Mouse (Mus musculus) monocyte, adult 2 months (primary cell): ENCODE results near the gene Neurl4.
"Not testable (repeated sequence)": the region's sequence is repeated elsewhere in the genome, so short reads cannot be mapped to it uniquely, and the experiment has no call there.

Experiments used
- DNase-seq, 2 experiments: peaks; one replicate each; pipeline ENCODE4 v3.0.0; 2022; ENCODE audit warnings: low spot score in 2 of 2, low read depth in 1 of 2

The Neurl4 gene

GRCm38 (mm10) chr11:69912716-69913530, 12.1 kb downstream of the Neurl4 start:
- no peak for DNase-seq

- DNase-seq, result peak in 1 of 2 experiments; percentile 83
These were observed 12.9 kb downstream of the Neurl4 start, which contains the start of gene Gps2 for GRCm38 (mm10) chr11:69913554-69914371. Gps2 (plus strand) TSS chr11:69913888.

- DNase-seq, result no peak
These were observed 13.5 kb downstream of the Neurl4 start for GRCm38 (mm10) chr11:69914372-69914764.

- no peak for DNase-seq
These were observed 14.1 kb downstream of the Neurl4 start for GRCm38 (mm10) chr11:69914917-69915430.

- DNase-seq, result no peak
These were observed 15.1 kb downstream of the Neurl4 start for GRCm38 (mm10) chr11:69915667-69916627.

- not testable (repeated sequence) for DNase-seq
These were observed 15.9 kb downstream of the Neurl4 start for GRCm38 (mm10) chr11:69916652-69917378.

GRCm38 (mm10) chr11:69917379-69917948, 16.6 kb downstream of the Neurl4 start:
- no peak for DNase-seq

- DNase-seq, result no peak
These were observed 17.2 kb downstream of the Neurl4 start for GRCm38 (mm10) chr11:69918118-69918517.

GRCm38 (mm10) chr11:69919053-69919452, 18.2 kb downstream of the Neurl4 start:
- no peak for DNase-seq

- peak; percentile 65 to 75 for DNase-seq
These were observed 18.9 kb downstream of the Neurl4 start for GRCm38 (mm10) chr11:69919661-69920265.

- DNase-seq, result no peak
These were observed 19.6 kb downstream of the Neurl4 start for GRCm38 (mm10) chr11:69920266-69921031.

GRCm38 (mm10) chr11:69921114-69922011, 20.5 kb downstream of the Neurl4 start, which contains the start of gene Eif5a:
Eif5a (minus strand) TSS chr11:69921958.
- DNase-seq, result peak; percentile 100

GRCm38 (mm10) chr11:69922012-69922756, 21.3 kb downstream of the Neurl4 start:
- no peak for DNase-seq

GRCm38 (mm10) chr11:69922796-69923195, 21.9 kb downstream of the Neurl4 start:
- DNase-seq, result no peak

- no peak for DNase-seq
These were observed 26.6 kb downstream of the Neurl4 start for GRCm38 (mm10) chr11:69927501-69927900.

- no peak for DNase-seq
These were observed 28.8 kb downstream of the Neurl4 start for GRCm38 (mm10) chr11:69929712-69930111.

- not testable (repeated sequence) for DNase-seq
These were observed 29.3 kb downstream of the Neurl4 start for GRCm38 (mm10) chr11:69930176-69930575.
